ENCODE assay signal across 22 mouse cellular contexts in the genomic region with DNA sequence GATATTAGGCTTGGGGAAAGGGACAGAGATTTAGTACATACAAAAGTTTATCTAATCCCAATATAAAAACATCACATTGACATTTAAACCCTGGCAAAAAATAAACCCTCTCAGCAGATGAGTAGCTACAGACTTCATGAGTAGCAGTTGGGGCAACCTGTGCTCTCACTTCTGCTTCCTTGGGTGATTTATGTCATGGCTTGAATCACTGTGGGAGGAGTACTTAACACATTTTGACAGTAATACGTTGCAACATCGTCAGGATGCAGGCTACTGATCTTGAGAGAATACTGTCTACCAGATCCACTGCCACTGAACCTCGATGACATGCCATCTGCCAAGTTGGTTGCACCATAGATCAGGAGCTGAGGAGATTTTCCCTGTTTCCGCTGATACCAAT.
"Had no signal": no experiment of that assay in that cellular context is flagged by ENCODE, and none has a peak within 500 bp of the region (broad histone marks: within the 10 kb centered on the region; RNA-seq: fewer than 3 reads in every experiment).

No protein-coding gene starts in this region.

- H3K4me3 ChIP-seq: liver, embryonic 13.5 days; liver, embryonic 15.5 days; lung, embryonic 15.5 days; midbrain, embryonic 10.5 days; midbrain, embryonic 12.5 days; myocyte; neural tube, embryonic 13.5 days; neural tube, embryonic 15.5 days; stomach, embryonic 15.5 days had no signal

- DNase-seq: liver, embryonic 13.5 days; liver, postnatal 0 days; lung, adult 2 months; lung, postnatal 4 days; midbrain, embryonic 14.5 days; retina, postnatal 1 day; right cerebral cortex, adult 18-20 months; right cerebral cortex, postnatal 25 days; right cerebral cortex, postnatal 4 days; thymus, adult 2 months; thymus, postnatal 25 days; thymus, postnatal 4 days had no signal

- H3K4me2 ChIP-seq: liver, embryonic 11.5 days; liver, embryonic 13.5 days; liver, embryonic 15.5 days; lung, embryonic 15.5 days; midbrain, embryonic 12.5 days; neural tube, embryonic 13.5 days; neural tube, embryonic 15.5 days; stomach, embryonic 15.5 days had no signal

- H3K27me3 ChIP-seq: liver, embryonic 13.5 days; liver, embryonic 15.5 days; lung, embryonic 15.5 days; midbrain, embryonic 12.5 days; neural tube, embryonic 13.5 days; neural tube, embryonic 15.5 days; stomach, embryonic 15.5 days had no signal

- H3K4me1 ChIP-seq: liver, embryonic 13.5 days; liver, embryonic 15.5 days; lung, embryonic 15.5 days; midbrain, embryonic 10.5 days; midbrain, embryonic 12.5 days; neural tube, embryonic 13.5 days; neural tube, embryonic 15.5 days; stomach, embryonic 15.5 days had no signal

- H3K27ac ChIP-seq: liver, embryonic 13.5 days; liver, embryonic 15.5 days; lung, embryonic 15.5 days; midbrain, embryonic 10.5 days; midbrain, embryonic 12.5 days; neural tube, embryonic 13.5 days; neural tube, embryonic 15.5 days; stomach, embryonic 15.5 days; stomach, postnatal 0 days had no signal

- H3K9ac ChIP-seq: liver, embryonic 13.5 days; liver, embryonic 15.5 days; liver, postnatal 0 days; lung, embryonic 15.5 days; midbrain, embryonic 12.5 days; neural tube, embryonic 13.5 days; neural tube, embryonic 15.5 days; stomach, embryonic 15.5 days had no signal

- H3K9me3 ChIP-seq: liver, embryonic 13.5 days; liver, embryonic 15.5 days; lung, embryonic 15.5 days; midbrain, embryonic 10.5 days; midbrain, embryonic 12.5 days; neural tube, embryonic 13.5 days; neural tube, embryonic 15.5 days; stomach, embryonic 15.5 days had no signal

- H3K36me3 ChIP-seq: liver, embryonic 13.5 days; liver, embryonic 15.5 days; lung, embryonic 15.5 days; midbrain, embryonic 10.5 days; midbrain, embryonic 12.5 days; neural tube, embryonic 13.5 days; neural tube, embryonic 15.5 days; stomach, embryonic 15.5 days had no signal
